Mouse (Mus musculus) intestine, embryonic 16.5 days (tissue): ENCODE measurements at regions not wholly inside any gene's neighbourhood (a gene's known extent, or its start where the extent isn't known, plus 50 kb on each side); places are given as distances from the start of the nearest gene placed in this dataset.

Source experiments
- ATAC-seq: fragments of 200-750 bp; cut with Nextera tagmentation; 2 replicates; pipeline ENCODE4 v1.8.0; 2017; ENCODE audit warnings: moderate TSS enrichment, moderate library complexity
- H3K27ac ChIP-seq: fragments of 300-500 bp; sonication (generic); 2 replicates; pipeline ENCODE4 v1.5.1; 2014; ENCODE audit warnings: mild to moderate bottlenecking, low read length
- H3K27me3 ChIP-seq: fragments of 300-500 bp; sonication (generic); replicated peaks from 2 replicates; pipeline ENCODE4 v1.6.1; 2014; ENCODE audit warnings: low read length, control low read depth, mixed read lengths; ENCODE audit not compliant: control insufficient read depth, insufficient read depth
- H3K36me3 ChIP-seq: fragments of 300-500 bp; sonication (generic); 2 replicates; pipeline ENCODE4 v1.6.1; 2014; ENCODE audit warnings: low read length, control low read depth; ENCODE audit not compliant: control insufficient read depth, insufficient read depth
- H3K4me1 ChIP-seq: fragments of 300-500 bp; sonication (generic); 2 replicates; pipeline ENCODE4 v1.6.1; 2014; ENCODE audit warnings: low read length, control low read depth, mixed read lengths; ENCODE audit not compliant: control insufficient read depth, insufficient read depth
- H3K4me2 ChIP-seq: fragments of 300-500 bp; sonication (generic); 2 replicates; pipeline ENCODE4 v1.6.1; 2014; ENCODE audit warnings: low read depth, low read length, control low read depth
- H3K4me3 ChIP-seq: fragments of 300-500 bp; sonication (generic); 2 replicates; pipeline ENCODE4 v1.5.1; 2014; ENCODE audit warnings: mild to moderate bottlenecking, low read length
- H3K9ac ChIP-seq: fragments of 300-500 bp; sonication (generic); 2 replicates; pipeline ENCODE4 v1.6.1; 2014; ENCODE audit warnings: low read depth, low read length
- H3K9me3 ChIP-seq: fragments of 300-500 bp; sonication (generic); 2 replicates; pipeline ENCODE4 v1.6.1; 2016; ENCODE audit warnings: low read length, control low read depth; ENCODE audit not compliant: control insufficient read depth
- WGBS: fragments of 180-500 bp; shearing (Covaris S2); extraction: QIAGEN DNeasy Blood & Tissue Kit; methylation state at CpG from one replicate; pipeline ENCODE4 v1.1.7; 2014; 5-methylcytosine and 5-hydroxymethylcytosine counted together

DNA sequence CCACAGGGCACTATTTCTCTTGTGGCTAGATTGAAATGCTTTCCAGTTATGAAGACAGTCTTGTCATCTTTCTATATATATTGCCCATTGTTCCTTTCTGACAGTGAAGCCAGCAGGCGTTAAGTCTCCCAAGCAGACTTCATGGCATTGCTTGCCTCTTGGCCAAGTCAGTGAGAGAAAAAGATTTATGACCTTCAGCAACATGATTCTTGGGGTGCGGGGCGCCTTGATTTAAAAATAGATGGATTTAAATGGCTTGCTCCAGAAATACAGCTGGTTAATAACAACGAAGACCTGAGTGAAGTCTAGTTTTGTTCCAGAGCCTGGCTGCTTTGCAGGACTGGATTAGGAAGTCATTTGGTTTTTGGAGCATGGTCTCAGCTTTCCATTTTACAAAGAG, 475.2 kb upstream of the Gm26657 start:
- 67% methylated on average over 4 of the region's 4 CpGs for WGBS
- Histone ChIP-seq H3K27ac (no peak overlapping the region), H3K4me3 (no peak overlapping the region), H3K36me3 (no peaks in the 10 kb centered on the region), H3K4me1 (no peaks in the 10 kb centered on the region), H3K27me3 (no peaks in the 10 kb centered on the region), H3K4me2 (no peak overlapping the region), H3K9me3 (no peaks in the 10 kb centered on the region), H3K9ac (no peak overlapping the region)
- ATAC-seq: no peak

DNA sequence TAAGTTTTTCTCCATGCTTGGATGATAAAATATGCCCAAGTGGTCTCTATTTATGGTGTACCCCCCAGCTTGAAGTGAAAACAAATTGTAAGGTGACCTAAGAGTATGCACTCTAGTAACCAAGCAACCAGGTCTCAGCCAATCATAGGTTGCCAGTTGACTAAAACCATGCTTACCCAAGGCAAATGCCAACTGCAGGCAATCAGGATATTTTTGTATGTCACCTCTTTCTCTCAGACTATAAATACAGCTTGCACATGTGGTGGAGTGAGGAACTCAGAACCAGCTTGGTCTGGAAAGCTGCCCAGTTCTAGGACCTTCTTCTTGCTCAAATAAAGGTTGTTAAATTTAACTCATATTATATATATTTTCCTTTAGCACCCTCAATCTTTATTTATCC, 476.0 kb upstream of the Gm26657 start:
- H3K27me3 ChIP-seq: no peaks in the 10 kb centered on the region
- H3K4me2 ChIP-seq: no peak overlapping the region
- H3K4me3 ChIP-seq: no peak overlapping the region
- no peak overlapping the region for H3K9ac ChIP-seq
- no peaks in the 10 kb centered on the region for H3K9me3 ChIP-seq
- no peaks in the 10 kb centered on the region for H3K36me3 ChIP-seq
- no peak overlapping the region for H3K27ac ChIP-seq
- H3K4me1 ChIP-seq: no peaks in the 10 kb centered on the region
- no peak for ATAC-seq

DNA sequence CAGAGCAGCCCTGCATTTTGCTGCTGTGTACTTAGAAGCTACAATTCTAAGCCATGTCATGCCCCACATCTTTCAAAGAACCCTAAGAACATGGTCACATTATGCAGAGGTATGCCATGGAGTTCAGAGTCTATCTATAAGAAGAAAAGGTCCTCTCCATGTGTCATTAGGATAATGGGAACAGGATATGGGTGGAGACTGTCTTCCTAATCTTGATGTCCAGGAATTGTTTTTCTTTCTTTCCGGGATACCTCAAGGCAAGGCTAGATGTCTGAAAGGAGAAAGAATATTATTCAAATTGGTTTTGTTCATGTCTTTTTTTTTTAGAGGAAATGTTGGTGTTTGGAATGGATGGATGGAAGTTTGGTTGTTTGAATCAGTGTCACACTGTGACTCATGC, 477.3 kb upstream of the Gm26657 start:
- WGBS: 70% methylated on average over 1 of the region's 1 CpGs
- ATAC-seq: no peak

DNA sequence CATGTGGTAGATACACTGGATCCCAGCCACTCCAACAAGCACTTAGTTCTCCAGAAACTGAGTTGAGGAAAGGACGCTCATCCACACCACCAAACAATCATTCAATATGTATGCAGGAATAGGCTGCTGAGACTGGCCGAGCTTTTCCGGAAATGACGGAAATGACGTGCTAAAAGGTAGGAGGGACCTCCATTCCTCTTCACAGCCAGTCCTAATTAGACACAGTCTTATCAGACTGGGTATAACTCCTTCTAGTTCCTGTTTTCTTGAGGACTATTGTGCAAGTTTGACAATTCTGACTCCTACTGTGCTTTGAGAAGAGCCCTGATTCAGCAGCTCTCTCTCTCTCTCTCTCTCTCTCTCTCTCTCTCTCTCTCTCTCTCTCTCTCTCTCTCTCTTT, 477.9 kb upstream of the Gm26657 start:
- Histone ChIP-seq H3K4me2 (no peak overlapping the region), H3K4me3 (no peak overlapping the region), H3K9me3 (no peaks in the 10 kb centered on the region), H3K36me3 (no peaks in the 10 kb centered on the region), H3K4me1 (no peaks in the 10 kb centered on the region), H3K9ac (no peak overlapping the region), H3K27ac (no peak overlapping the region), H3K27me3 (no peaks in the 10 kb centered on the region)
- 83% methylated on average over 5 of the region's 5 CpGs for WGBS
- ATAC-seq: no peak

More for the DNA sequence above, 477.3 kb upstream of the Gm26657 start:
- no peaks in the 10 kb centered on the region for H3K27me3 ChIP-seq
- no peaks in the 10 kb centered on the region for H3K4me1 ChIP-seq
- H3K4me3 ChIP-seq: no peak overlapping the region
- no peak overlapping the region for H3K27ac ChIP-seq
- H3K36me3 ChIP-seq: no peaks in the 10 kb centered on the region
- H3K9me3 ChIP-seq: no peaks in the 10 kb centered on the region
- H3K9ac ChIP-seq: no peak overlapping the region
- H3K4me2 ChIP-seq: no peak overlapping the region

DNA sequence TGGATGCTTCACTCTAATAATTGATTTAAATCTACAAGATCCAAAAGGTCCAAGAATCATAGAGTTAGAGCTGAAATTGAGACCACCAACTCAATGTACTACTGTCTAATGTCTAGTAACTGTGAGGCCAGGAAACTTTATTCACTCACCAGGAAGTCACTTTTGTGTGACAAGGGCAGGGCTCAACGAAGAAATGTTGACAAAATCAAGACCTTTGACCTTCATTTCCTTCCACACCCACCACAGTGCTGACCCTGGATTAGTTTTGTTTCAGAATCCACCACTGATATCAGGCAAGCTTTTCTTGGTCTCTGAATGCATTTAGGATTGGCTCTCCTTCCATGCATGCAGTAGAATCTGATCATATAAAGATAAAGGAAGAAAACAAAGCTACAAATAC, 487.5 kb upstream of the Gm26657 start:
- Histone ChIP-seq H3K27me3 (no peaks in the 10 kb centered on the region), H3K4me2 (no peak overlapping the region), H3K36me3 (no peaks in the 10 kb centered on the region), H3K4me3 (no peak overlapping the region), H3K9ac (no peak overlapping the region), H3K27ac (no peak overlapping the region), H3K4me1 (no peaks in the 10 kb centered on the region), H3K9me3 (no peaks in the 10 kb centered on the region)
- WGBS: 18% methylated on average over 1 of the region's 1 CpGs
- no peak for ATAC-seq

DNA sequence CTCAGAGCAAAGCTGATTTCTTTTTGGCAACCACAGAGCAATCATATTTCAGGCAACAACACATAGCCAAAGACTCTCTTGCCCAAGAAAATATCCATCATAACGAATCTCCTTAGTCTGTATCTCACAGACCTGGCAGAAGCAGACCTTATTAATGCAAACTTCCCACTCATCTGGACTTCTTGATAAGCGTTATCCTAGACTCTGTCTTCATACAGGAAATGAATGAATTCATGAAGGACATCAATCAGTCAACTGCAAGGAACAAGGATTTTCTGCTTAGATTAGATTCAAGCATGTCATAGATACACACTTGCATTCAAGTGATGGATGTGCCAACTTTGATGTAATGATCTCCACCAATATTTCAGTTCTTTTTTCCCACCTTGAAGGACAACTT, 488.1 kb upstream of the Gm26657 start:
- Histone ChIP-seq H3K36me3 (no peaks in the 10 kb centered on the region), H3K4me2 (no peak overlapping the region), H3K4me3 (no peak overlapping the region), H3K27me3 (no peaks in the 10 kb centered on the region), H3K9me3 (no peaks in the 10 kb centered on the region), H3K4me1 (no peaks in the 10 kb centered on the region), H3K9ac (no peak overlapping the region), H3K27ac (no peak overlapping the region)
- WGBS: 75% methylated on average over 2 of the region's 2 CpGs
- no peak for ATAC-seq

DNA sequence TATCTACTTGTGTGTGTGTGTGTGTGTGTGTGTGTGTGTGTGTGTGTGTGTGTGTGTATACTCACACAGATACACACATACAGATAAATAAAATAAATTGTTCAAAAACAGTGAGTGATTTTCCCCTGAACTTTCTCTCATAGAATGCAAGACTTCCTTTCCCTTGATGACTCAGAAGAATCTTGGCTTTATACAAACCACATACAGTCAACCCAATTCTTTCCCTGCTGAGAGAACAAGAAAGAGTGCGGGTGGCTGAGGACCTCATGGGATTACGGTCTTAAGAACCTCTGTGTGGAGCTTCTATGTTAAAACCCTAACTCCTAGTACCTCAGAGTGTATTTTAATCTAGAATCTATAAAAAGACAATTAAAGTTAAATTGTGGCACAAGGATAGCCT, 489.3 kb upstream of the Gm26657 start:
- H3K27ac ChIP-seq: no peak overlapping the region
- no peaks in the 10 kb centered on the region for H3K36me3 ChIP-seq
- no peak overlapping the region for H3K9ac ChIP-seq
- H3K4me3 ChIP-seq: no peak overlapping the region
- H3K4me1 ChIP-seq: no peaks in the 10 kb centered on the region
- no peaks in the 10 kb centered on the region for H3K27me3 ChIP-seq
- WGBS: 88% methylated on average over 2 of the region's 2 CpGs
- no peak for ATAC-seq
- H3K4me2 ChIP-seq: no peak overlapping the region
- no peaks in the 10 kb centered on the region for H3K9me3 ChIP-seq

DNA sequence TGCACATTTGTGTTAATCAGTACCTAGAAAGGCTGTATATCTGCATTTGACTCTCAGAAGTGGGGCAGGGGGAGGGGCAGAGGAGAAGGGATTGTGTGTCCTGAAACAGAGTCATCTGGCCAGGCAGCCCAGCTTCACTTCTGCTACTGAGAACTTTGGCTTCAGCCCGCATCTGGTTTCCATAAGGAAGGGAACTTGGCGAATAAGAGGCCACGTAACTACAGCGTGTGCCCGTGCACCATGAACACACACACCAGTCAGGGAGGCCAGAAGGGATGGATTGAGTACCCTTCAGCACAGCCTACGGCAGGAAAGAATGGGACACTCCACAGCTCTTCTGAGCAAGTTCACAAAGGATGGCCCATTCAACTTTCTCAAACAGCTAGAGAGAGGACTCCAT, 496.0 kb upstream of the Gm26657 start:
- Histone ChIP-seq H3K27ac (no peak overlapping the region), H3K27me3 (no peaks in the 10 kb centered on the region), H3K4me1 (no peaks in the 10 kb centered on the region), H3K9me3 (no peaks in the 10 kb centered on the region), H3K4me3 (no peak overlapping the region), H3K9ac (no peak overlapping the region), H3K4me2 (no peak overlapping the region), H3K36me3 (no peaks in the 10 kb centered on the region)
- no peak for ATAC-seq
- WGBS: 84% methylated on average over 6 of the region's 6 CpGs

DNA sequence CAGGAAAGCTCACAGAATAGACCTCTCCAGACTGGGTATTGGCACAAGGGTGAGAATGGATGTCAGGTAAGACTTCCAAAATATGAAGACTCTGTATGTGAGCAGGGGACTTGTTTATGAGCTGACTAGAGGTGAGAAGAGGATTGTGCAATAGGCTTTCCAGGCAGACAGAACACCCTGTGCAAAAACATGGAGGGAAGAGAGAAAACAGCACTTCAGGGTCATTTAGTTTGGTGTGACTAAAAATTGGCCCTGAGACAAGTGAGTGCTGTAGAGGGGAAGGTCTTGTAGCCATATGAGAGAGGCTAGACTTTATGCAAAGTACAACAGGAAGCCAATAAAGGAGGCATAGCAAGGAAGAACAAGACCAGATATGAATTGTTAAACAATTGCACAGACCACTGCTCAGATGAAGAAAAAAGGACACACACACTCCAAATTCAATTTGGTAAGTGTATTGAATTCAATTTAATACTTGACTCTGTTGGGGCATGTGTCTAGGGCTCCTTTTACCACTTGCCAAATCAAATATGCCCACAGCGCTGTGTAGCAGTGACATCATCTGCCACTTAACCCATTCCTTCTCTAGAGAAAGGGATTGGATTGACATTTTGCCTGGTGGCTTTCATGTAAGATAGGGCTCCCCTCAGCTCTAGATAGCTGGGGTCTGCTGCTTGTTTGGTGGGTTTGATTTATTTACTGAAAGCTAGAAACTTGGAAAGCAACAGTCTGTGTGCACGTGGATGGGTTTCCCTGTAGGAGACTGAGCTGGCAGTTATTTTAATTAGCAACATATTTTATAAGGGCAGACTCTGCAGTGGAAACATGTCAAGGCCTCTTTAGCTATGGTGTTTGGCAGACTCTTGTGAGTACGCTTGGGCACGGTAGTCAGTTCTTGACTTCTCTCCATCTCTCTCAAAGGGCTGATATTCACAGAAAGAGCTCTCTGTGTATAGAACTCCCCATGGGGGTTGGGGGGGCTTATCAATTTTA, 501.1 kb upstream of the Gm26657 start:
- Histone ChIP-seq H3K9ac (no peak overlapping the region), H3K27me3 (no peaks in the 10 kb centered on the region), H3K9me3 (no peaks in the 10 kb centered on the region), H3K4me2 (no peak overlapping the region), H3K4me1 (no peaks in the 10 kb centered on the region), H3K4me3 (no peak overlapping the region), H3K27ac (no peak overlapping the region), H3K36me3 (no peaks in the 10 kb centered on the region)
- no peak for ATAC-seq
- 77% methylated on average over 4 of the region's 4 CpGs for WGBS

DNA sequence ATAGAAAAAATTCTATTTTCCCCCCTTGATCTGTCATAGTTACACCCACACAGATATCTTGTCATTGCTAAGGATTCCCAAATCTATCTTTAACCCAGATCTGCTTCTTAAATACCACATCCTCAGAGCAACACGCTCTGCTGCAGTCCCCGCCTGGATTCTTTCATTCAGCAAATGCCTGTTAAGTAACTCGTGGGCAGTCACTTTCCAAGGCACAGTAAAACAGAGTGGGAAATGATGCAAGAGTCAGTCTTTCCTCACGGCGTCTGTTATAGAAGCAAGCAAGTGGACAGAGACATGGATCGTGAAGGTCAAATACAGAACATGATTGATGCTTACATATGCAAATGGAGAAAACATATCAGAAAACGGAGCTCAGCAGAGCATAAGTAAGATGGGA, 508.5 kb upstream of the Gm26657 start:
- no peaks in the 10 kb centered on the region for H3K36me3 ChIP-seq
- H3K27me3 ChIP-seq: no peaks in the 10 kb centered on the region
- H3K4me2 ChIP-seq: no peak overlapping the region
- H3K4me3 ChIP-seq: no peak overlapping the region
- H3K4me1 ChIP-seq: no peaks in the 10 kb centered on the region
- no peak overlapping the region for H3K27ac ChIP-seq
- H3K9ac ChIP-seq: no peak overlapping the region
- no peaks in the 10 kb centered on the region for H3K9me3 ChIP-seq
- 63% methylated on average over 7 of the region's 7 CpGs for WGBS
- no peak for ATAC-seq
